Mouse (Mus musculus): Measurements from ENCODE around the gene Rhoh.

Rhoh gene

DNA sequence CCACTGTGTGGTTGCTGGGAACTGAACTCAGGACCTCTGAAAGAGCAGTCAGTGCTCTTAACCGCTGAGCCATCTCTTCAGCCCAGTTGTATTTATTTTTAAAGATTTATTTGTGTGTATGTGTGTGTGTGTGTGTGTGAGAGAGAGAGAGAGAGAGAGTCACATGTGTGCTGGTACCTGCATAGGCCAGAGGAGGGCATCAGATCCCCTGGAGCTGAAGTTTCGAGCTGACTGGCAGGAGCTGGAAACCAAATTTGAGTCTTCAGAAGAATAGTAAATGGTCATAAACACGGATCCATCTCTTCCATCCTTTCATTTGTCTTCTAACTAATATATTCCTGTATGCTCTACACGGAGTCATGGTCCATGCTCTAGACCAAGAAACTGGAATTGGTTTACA, 72.2 kb downstream of the Rhoh start:
- no peak for DNase-seq

DNA sequence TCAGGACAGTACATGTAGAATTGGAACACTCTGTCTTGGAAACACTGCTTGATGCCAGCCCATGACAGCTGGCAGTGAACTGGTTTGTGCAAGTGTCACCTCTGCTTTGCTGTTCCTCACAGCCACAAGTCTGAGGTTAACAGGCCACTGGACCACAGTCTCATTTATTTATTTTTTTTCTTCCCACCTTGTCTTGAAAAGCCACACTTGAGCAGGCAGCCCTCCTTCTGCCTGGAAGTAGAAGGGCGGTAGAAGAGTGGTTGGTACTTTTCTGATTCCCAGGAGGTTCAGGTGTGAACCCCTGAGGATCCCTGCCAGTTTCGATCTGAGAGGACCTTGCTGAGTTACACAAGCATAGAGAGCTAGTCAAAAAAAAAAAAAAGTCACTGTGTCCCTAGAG, 72.8 kb downstream of the Rhoh start:
- no peak for DNase-seq

GRCm38 (mm10) chr5:65934783-65935182, 73.8 kb downstream of the Rhoh start, which contains the start of gene Chrna9:
Chrna9 (plus strand) TSS chr5:65934921.
- no peak for DNase-seq

GRCm38 (mm10) chr5:65937011-65937726, 76.2 kb downstream of the Rhoh start:
- no peak for DNase-seq

GRCm38 (mm10) chr5:65937998-65938715, 77.1 kb downstream of the Rhoh start:
- peak; percentile 84 for DNase-seq

- DNase-seq, result no peak
Measured at GRCm38 (mm10) chr5:65941145-65941544, 80.1 kb downstream of the Rhoh start.

Measured in retina, postnatal 1 day (tissue).